Mouse (Mus musculus): ENCODE measurements at regions not wholly inside any gene's neighbourhood (a gene's known extent, or its start where the extent isn't known, plus 50 kb on each side); places are given as distances from the start of the nearest gene placed in this dataset.
A peak's percentile ranks its signal among the peaks of the same experiment; 100 is the strongest.
"Not testable (repeated sequence)": the region's sequence is repeated elsewhere in the genome, so short reads cannot be mapped to it uniquely, and the experiment has no call there.

DNA sequence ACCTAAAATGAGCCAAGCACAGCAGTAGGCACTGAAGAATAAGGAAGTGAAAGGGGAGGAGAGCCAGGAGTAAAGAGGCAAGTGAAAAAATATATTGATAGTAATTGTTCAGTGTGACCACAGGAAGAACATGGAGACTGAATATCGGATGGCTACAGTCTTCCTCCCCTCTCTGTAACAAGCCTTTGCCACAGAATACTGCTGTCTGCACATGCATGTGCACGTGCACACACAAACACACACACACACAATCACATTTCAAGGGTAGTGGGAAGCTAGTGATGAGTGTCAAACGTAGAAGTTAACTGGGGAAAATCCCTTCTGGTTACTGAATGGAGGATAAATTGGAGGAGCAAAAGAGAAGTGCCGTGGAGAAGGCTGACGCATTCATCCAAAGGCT is 76.2 kb upstream of the Top1 start:
- TF ChIP-seq CTCF (IDR thresholded peaks at IDR 0.05; ENCODE audit: low read depth), result no peak
- no peak overlapping the region for H3K4me2 ChIP-seq (replicated peaks; ENCODE audit: low read depth)
- no peak overlapping the region for H3K9ac ChIP-seq (ENCODE audit: low read depth, low read length)
- H3K4me3 ChIP-seq (ENCODE audit: low read depth, low read length), result no peak overlapping the region
- H3K9me3 ChIP-seq (ENCODE audit: control insufficient read depth), result no peaks in the 10 kb centered on the region
- 83% methylated on average over 5 of the region's 5 CpGs for WGBS
- H3K27me3 ChIP-seq (replicated peaks; ENCODE audit: control insufficient read depth, insufficient read depth, low read length), result no peaks in the 10 kb centered on the region
- no peaks in the 10 kb centered on the region for H3K4me1 ChIP-seq (replicated peaks; ENCODE audit: control insufficient read depth, insufficient read depth, low read length)
- ATAC-seq, result no peak
- no peak overlapping the region for H3K27ac ChIP-seq (ENCODE audit: low read depth, low read length)
- H3K36me3 ChIP-seq (ENCODE audit: control insufficient read depth, insufficient read depth), result no peaks in the 10 kb centered on the region

DNA sequence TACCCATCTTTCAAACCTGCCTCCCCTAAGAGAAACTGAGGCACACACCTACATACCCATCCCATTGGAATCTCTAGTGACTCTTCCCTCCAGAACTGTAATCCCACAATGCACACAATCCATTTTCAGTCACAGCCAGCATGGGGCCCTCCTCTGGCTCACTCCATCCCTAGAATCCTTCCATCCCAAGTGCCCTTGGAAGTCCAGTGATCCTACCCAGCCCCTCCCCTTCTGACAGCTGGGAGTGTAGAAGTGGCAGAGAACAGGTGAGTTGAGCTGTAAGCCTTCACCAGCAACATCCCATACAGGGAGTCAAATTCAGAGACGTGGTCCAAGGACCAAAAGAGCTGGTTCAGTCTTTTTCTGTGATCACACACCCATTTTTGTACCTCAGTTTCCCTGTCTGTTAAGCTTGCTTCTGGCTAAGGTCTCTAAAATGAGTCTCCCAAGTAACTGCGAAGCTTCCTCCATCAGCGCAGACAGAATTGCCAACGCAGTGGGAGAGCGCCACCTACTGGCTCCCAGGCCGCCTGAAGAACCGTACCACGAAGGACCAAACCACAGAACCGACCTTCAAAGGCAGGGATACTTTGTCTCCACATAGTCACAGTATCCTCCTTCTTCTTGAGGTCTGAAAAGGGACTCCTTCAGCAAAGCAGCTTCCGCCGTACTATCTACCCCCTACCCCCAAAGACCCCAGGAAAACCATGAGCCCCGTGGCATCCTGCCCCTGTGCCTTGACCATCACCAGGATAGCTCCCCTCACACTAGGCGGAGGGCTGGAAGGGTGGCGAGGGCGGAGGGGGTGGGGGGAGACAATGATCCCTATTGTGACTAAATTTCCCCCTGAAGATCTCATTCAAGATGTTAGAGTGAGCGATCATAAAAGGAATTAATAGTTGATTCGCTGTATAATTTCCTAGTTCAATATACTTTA is 67.0 kb upstream of the Top1 start:
- TF ChIP-seq CTCF (IDR thresholded peaks at IDR 0.05; ENCODE audit: low read depth), result peak; percentile 99
- Histone ChIP-seq H3K9me3 (ENCODE audit: control insufficient read depth) (no peaks in the 10 kb centered on the region), H3K27ac (ENCODE audit: low read depth, low read length) (no peak overlapping the region), H3K27me3 (replicated peaks; ENCODE audit: control insufficient read depth, insufficient read depth, low read length) (peaks cover 11% of the 10 kb centered on the region; the same call in 1 of the 2 replicates), H3K4me1 (replicated peaks; ENCODE audit: control insufficient read depth, insufficient read depth, low read length) (no peaks in the 10 kb centered on the region), H3K9ac (ENCODE audit: low read depth, low read length) (no peak overlapping the region), H3K4me2 (replicated peaks; ENCODE audit: low read depth) (no peak overlapping the region), H3K36me3 (ENCODE audit: control insufficient read depth, insufficient read depth) (no peaks in the 10 kb centered on the region), H3K4me3 (ENCODE audit: low read depth, low read length) (no peak overlapping the region)
- peak; percentile 38; the same call in 1 of the 2 replicates for ATAC-seq
- 12% methylated on average over 17 of the region's 17 CpGs for WGBS

DNA sequence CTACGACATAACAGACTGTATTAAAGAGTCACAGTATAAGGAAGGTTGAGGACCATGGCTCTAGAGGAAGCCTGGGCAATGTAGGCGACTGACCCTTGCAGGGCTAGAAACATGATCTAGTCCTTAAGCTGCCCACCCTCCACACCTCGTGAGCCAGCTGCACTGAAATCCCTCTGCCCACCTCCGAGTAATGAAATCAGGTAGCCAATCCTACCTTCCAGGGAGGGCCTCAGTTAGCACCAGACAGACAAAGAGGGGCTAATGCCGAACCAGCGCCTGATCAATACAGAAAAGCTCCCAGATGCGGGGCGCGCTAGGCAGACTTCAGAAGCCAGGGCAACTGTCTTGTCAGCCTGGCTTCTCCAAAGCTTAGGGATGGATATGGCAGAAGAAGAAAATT is 65.4 kb upstream of the Top1 start:
- no peaks in the 10 kb centered on the region for H3K4me1 ChIP-seq (replicated peaks; ENCODE audit: control insufficient read depth, insufficient read depth, low read length)
- no peaks in the 10 kb centered on the region for H3K36me3 ChIP-seq (ENCODE audit: control insufficient read depth, insufficient read depth)
- 42% methylated on average over 9 of the region's 9 CpGs for WGBS
- H3K27ac ChIP-seq (ENCODE audit: low read depth, low read length), result no peak overlapping the region
- H3K4me3 ChIP-seq (ENCODE audit: low read depth, low read length), result no peak overlapping the region
- ATAC-seq, result no peak
- H3K27me3 ChIP-seq (replicated peaks; ENCODE audit: control insufficient read depth, insufficient read depth, low read length), result peaks cover 11% of the 10 kb centered on the region; the same call in 1 of the 2 replicates
- H3K9me3 ChIP-seq (ENCODE audit: control insufficient read depth), result no peaks in the 10 kb centered on the region
- TF ChIP-seq CTCF (IDR thresholded peaks at IDR 0.05; ENCODE audit: low read depth), result no peak
- H3K4me2 ChIP-seq (replicated peaks; ENCODE audit: low read depth), result no peak overlapping the region
- no peak overlapping the region for H3K9ac ChIP-seq (ENCODE audit: low read depth, low read length)

DNA sequence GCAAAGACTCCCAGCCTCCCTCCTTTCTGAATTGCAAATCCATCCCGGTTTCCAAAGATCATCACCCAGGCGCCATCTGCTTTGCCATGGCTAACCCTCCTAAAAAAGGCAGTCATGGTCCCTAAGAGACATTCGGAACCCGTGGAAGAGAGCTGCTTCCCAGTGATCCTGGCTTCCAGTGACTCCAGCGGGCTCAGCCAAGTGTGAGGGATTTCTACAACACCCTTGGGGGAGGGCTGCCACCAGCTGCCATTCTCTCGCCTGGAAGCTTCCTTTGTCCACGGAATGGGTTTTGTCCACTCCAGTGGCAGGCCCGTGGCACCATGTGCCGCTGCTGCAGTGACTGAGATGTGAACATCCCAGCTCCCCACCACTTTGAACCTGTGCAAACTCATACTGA is 64.7 kb upstream of the Top1 start:
- Histone ChIP-seq H3K9me3 (ENCODE audit: control insufficient read depth) (no peaks in the 10 kb centered on the region), H3K27ac (ENCODE audit: low read depth, low read length) (no peak overlapping the region), H3K4me1 (replicated peaks; ENCODE audit: control insufficient read depth, insufficient read depth, low read length) (no peaks in the 10 kb centered on the region), H3K27me3 (replicated peaks; ENCODE audit: control insufficient read depth, insufficient read depth, low read length) (peaks cover 12% of the 10 kb centered on the region; the same call in 1 of the 2 replicates), H3K4me2 (replicated peaks; ENCODE audit: low read depth) (no peak overlapping the region), H3K36me3 (ENCODE audit: control insufficient read depth, insufficient read depth) (no peaks in the 10 kb centered on the region), H3K9ac (ENCODE audit: low read depth, low read length) (no peak overlapping the region), H3K4me3 (ENCODE audit: low read depth, low read length) (no peak overlapping the region)
- ATAC-seq, result no peak
- WGBS, result 20% methylated on average over 9 of the region's 9 CpGs
- no peak for TF ChIP-seq CTCF (IDR thresholded peaks at IDR 0.05; ENCODE audit: low read depth)

DNA sequence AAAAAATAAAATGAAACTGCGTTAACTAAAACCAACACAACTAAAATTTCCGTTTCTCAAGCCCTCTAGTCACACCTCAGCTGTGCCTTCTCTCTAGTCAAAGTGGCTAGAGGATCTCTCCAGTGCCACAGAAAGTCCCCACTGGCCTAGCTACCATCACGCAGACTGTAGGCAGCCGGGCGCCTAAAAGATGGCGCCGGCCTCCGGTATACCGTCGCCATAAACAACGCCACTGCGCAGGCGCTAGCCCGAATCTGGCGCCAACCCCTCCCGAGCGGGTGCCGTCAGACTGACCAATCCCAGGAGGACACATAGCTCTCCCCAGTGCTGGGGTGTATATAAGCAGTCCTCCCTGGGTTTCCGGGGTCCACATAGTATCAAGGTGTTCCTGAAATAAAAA is 62.7 kb upstream of the Top1 start:
- not testable (repeated sequence) for ATAC-seq; H3K9me3 ChIP-seq (ENCODE audit: control insufficient read depth); H3K4me1 ChIP-seq (replicated peaks; ENCODE audit: control insufficient read depth, insufficient read depth, low read length); H3K27ac ChIP-seq (ENCODE audit: low read depth, low read length); H3K4me3 ChIP-seq (ENCODE audit: low read depth, low read length); H3K36me3 ChIP-seq (ENCODE audit: control insufficient read depth, insufficient read depth); H3K4me2 ChIP-seq (replicated peaks; ENCODE audit: low read depth); H3K9ac ChIP-seq (ENCODE audit: low read depth, low read length)
- H3K27me3 ChIP-seq (replicated peaks; ENCODE audit: control insufficient read depth, insufficient read depth, low read length), result peaks cover 13% of the 10 kb centered on the region; the same call in 1 of the 2 replicates
- WGBS, result 96% methylated on average over 19 of the region's 19 CpGs

DNA sequence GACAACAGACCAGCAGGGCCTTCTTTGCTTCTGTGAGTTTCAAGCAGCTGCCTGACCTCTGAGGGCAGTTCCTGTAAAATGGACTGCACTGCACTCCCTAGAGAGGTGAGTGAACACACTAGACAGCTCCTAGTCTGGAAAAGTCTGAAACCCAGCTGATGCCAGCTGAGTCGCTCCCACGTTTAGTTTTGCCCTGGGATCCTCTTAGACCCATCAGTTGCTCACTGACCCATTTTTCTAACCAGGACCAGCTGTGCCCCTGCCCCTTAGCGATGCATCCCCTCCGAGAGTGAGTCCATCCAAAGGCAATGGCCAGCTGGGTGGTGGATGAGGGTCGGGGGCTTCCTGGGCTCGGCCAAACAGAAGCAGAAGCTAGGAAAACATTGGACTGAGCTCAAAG is 62.2 kb upstream of the Top1 start:
- Histone ChIP-seq H3K27me3 (replicated peaks; ENCODE audit: control insufficient read depth, insufficient read depth, low read length) (peaks cover 9% of the 10 kb centered on the region; the same call in 1 of the 2 replicates), H3K27ac (ENCODE audit: low read depth, low read length) (no peak overlapping the region), H3K9me3 (ENCODE audit: control insufficient read depth) (no peaks in the 10 kb centered on the region), H3K4me1 (replicated peaks; ENCODE audit: control insufficient read depth, insufficient read depth, low read length) (no peaks in the 10 kb centered on the region), H3K4me3 (ENCODE audit: low read depth, low read length) (no peak overlapping the region), H3K4me2 (replicated peaks; ENCODE audit: low read depth) (no peak overlapping the region), H3K36me3 (ENCODE audit: control insufficient read depth, insufficient read depth) (no peaks in the 10 kb centered on the region), H3K9ac (ENCODE audit: low read depth, low read length) (no peak overlapping the region)
- TF ChIP-seq CTCF (IDR thresholded peaks at IDR 0.05; ENCODE audit: low read depth), result no peak
- no peak for ATAC-seq
- WGBS, result 78% methylated on average over 6 of the region's 6 CpGs

Data from intestine, postnatal 0 days (tissue).